Mouse (Mus musculus) adipose tissue, adult 10 weeks (tissue): Measurements from ENCODE around the gene Fmo4. TPM values are rescaled to one million over a fixed set of nuclear protein-coding genes. Genes with fewer than 3 reads are reported as not detected.

Source experiments
- polyA plus RNA-seq: library from polyadenylated mRNA; stranded (reverse); fragments of 350-450 nt; fragmentation: Illumina TruSeq; extraction: RNeasy Lipid Tissue Mini Kit (QIAGEN cat#74804); gene quantifications from one replicate; pipeline ENCODE4 v1.2.3, GENCODE M21; 2014; ENCODE audit warnings: low read depth, low replicate concordance

Gene Fmo4
- polyA plus RNA-seq: 0.87 TPM

GRCm38 (mm10) chr1:162813836-162814156 is at the start of gene Fmo4:
Gene Fmo4 (minus strand): TSS chr1:162813972.

Other genes with a start within 250 kb of the Fmo4 start
- 24.7 TPM for gene Vamp4, start 243.5 kb downstream of the Fmo4 start, polyA plus RNA-seq
- 1.8 TPM for gene Myoc, start 174.8 kb downstream of the Fmo4 start, polyA plus RNA-seq
- gene Myocos, start 155.8 kb downstream of the Fmo4 start, polyA plus RNA-seq: not detected
- 43.0 TPM for gene Prrc2c, start 73.4 kb downstream of the Fmo4 start, polyA plus RNA-seq
- gene Fmo1, start 52.6 kb upstream of the Fmo4 start, polyA plus RNA-seq: 143 TPM
- 75.4 TPM for gene Fmo2, start 84.8 kb upstream of the Fmo4 start, polyA plus RNA-seq
- not detected for gene Fmo6, start 123.5 kb upstream of the Fmo4 start, polyA plus RNA-seq
- 3.3 TPM for gene Fmo3, start 170.6 kb upstream of the Fmo4 start, polyA plus RNA-seq